Mouse (Mus musculus) testis, adult 2 months (tissue): ENCODE measurements at regions not wholly inside any gene's neighbourhood (a gene's known extent, or its start where the extent isn't known, plus 50 kb on each side); places are given as distances from the start of the nearest gene placed in this dataset.
A peak's percentile ranks its signal among the peaks of the same experiment; 100 is the strongest.
"Not testable (repeated sequence)": the region's sequence is repeated elsewhere in the genome, so short reads cannot be mapped to it uniquely, and the experiment has no call there.

Experiments used
- H3K27ac ChIP-seq: fragments of 200-500 bp; 2 replicates; pipeline ENCODE4 v1.5.1; 2012; ENCODE audit warnings: low read depth, low read length; ENCODE audit not compliant: control insufficient read depth, insufficient read depth
- H3K27me3 ChIP-seq: fragments of 200-500 bp; 2 replicates; pipeline ENCODE4 v1.6.1; 2012; ENCODE audit warnings: mild to moderate bottlenecking, low read length, moderate library complexity; ENCODE audit not compliant: control insufficient read depth, insufficient read depth
- H3K36me3 ChIP-seq: fragments of 200-500 bp; 2 replicates; pipeline ENCODE4 v1.6.1; 2012; ENCODE audit warnings: mild to moderate bottlenecking, low read length; ENCODE audit not compliant: control insufficient read depth, insufficient read depth
- H3K4me1 ChIP-seq: fragments of 200-500 bp; 2 replicates; pipeline ENCODE4 v1.6.1; 2012; ENCODE audit warnings: low read length; ENCODE audit not compliant: control insufficient read depth, insufficient read depth
- H3K4me3 ChIP-seq: fragments of 200-500 bp; 2 replicates; pipeline ENCODE4 v1.5.1; 2012; ENCODE audit warnings: low read depth, mild to moderate bottlenecking, low read length, moderate library complexity, mixed read lengths; ENCODE audit not compliant: control insufficient read depth
- CTCF ChIP-seq: fragments of 200-500 bp; IDR thresholded peaks from 2 replicates; pipeline ENCODE4 v1.5.1; 2012; ENCODE audit warnings: low read depth, mild to moderate bottlenecking, inconsistent platforms, low read length, moderate library complexity; ENCODE audit not compliant: control insufficient read depth, insufficient read depth, insufficient replicate concordance
- POLR2A ChIP-seq: fragments of 200-500 bp; IDR thresholded peaks from 2 replicates; pipeline ENCODE4 v1.6.1; 2012; ENCODE audit warnings: low read depth, mild to moderate bottlenecking, inconsistent platforms, low read length, moderate library complexity; ENCODE audit not compliant: control insufficient read depth

DNA sequence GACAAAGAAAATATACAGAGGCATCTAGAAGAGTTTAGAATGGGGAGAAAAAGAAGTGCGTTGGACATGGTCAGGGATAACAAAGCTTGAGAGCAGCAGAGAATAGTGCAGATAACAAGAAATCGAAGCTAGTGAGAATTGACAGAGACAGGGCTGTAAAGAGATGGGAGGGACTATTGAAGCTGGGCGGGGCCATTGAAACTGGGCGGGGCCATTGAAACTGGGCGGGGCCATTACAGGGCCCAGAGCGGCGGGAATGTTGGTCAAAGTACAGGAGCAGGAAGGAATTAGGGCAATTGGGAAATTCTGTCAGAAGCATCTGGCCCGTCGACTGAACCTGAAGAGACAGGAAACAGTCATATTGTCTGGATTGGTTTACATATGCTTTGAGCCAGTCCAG, 243.3 kb upstream of the Srek1ip1 start:
- no peaks in the 10 kb centered on the region for H3K27me3 ChIP-seq
- TF ChIP-seq CTCF (no peak), POLR2A (no peak)
- H3K4me3 ChIP-seq, result no peak overlapping the region
- no peaks in the 10 kb centered on the region; the same call in 1 of the 2 replicates for H3K4me1 ChIP-seq
- H3K36me3 ChIP-seq, result no peaks in the 10 kb centered on the region
- H3K27ac ChIP-seq, result no peak overlapping the region

DNA sequence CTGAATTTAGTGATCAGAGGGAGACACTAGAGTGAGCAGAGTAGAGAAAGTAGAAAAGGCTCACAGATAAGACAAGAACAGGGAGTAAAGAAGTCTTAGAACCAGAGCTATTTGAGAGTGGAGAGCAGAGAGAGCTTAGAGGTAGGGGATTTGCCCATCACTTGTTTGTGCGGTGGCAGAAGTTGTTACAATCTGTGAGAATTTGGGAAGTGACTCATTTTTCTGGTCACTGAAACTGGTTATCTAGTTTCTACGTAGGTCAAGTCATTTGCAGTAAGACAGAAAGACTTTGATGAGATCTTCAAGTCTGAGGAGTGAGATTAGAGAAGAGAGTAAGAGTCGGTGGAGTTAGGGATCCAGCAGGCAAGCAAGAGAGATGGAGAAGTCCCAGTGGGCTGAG, 239.0 kb upstream of the Srek1ip1 start:
- Histone ChIP-seq H3K4me1 (no peaks in the 10 kb centered on the region; the same call in 1 of the 2 replicates), H3K27me3 (no peaks in the 10 kb centered on the region), H3K4me3 (no peak overlapping the region), H3K27ac (no peak overlapping the region), H3K36me3 (no peaks in the 10 kb centered on the region)
- TF ChIP-seq POLR2A (no peak), CTCF (no peak)

DNA sequence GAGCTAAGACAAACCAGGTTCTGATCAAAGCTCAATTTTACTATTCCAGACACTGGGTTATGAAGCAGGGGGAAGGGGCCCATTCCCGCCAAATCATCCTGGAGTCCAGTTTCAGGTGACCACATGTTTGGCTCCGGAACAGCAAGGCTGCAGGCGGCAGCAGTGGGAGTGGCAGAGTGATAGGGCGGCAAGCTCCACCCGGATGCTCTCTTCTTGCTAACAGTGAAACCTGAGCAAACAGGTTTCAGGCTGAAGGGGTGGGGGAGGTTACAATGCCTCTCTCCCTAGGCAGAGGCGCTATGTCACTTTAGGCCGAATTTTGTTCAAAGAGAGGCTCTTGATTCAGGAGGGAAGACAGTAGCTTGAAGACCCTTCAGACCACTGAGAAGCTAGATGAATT, 235.7 kb upstream of the Srek1ip1 start:
- not testable (repeated sequence) for H3K27me3 ChIP-seq, H3K36me3 ChIP-seq, H3K4me3 ChIP-seq, H3K27ac ChIP-seq, H3K4me1 ChIP-seq

DNA sequence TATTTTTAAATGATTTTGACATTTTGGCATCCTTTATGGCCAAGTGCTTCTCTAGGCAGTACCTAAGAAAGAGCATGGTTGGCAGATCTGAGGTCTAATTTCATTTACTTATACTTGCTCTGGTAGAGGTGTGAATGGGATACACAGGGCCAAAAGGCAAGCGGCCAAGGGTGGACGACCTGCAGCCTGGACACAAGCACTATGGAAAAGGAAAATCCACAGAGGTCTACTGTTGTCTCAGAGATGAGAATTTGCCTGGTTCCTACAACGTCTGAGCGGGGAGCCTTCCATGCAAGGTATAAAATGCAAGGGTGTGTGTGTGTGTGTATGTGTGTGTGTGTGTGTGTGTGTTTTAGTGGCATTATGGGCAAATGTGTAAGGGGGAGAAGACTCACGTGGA, 232.4 kb upstream of the Srek1ip1 start:
- Histone ChIP-seq H3K4me3 (no peak overlapping the region), H3K4me1 (no peaks in the 10 kb centered on the region), H3K27ac (no peak overlapping the region), H3K27me3 (no peaks in the 10 kb centered on the region), H3K36me3 (no peaks in the 10 kb centered on the region)
- TF ChIP-seq CTCF (no peak), POLR2A (no peak)

DNA sequence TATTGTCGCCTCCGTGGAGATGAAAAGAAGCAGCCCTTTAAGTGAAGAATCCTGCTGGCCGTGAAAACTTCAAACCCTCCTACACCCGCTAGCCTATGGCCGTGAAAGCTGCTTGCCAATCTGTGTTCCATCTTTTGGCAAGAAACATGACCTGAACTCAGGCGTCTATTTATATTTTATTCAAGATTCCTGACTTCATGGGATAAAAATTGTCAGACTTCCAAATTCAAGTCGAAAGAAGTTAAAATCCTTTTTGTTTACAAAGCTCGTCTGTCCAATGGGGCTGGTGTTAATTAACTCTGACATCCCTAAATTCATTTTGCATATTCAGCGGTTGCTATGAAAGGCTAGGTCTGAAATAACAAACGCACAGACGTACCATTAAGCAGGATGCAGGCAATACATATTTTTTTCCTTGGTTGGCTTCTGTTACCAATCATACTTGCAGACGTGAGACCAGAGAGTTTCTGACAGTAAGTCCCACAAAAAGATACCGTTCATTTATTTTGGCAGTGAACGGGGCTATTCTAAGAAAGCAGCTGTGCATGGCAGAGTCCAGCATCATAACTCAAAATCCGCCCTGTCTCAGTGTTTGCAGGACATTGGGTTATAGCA, 231.7 kb upstream of the Srek1ip1 start:
- no peaks in the 10 kb centered on the region for H3K4me1 ChIP-seq
- H3K4me3 ChIP-seq, result no peak overlapping the region
- H3K27ac ChIP-seq, result no peak overlapping the region
- no peaks in the 10 kb centered on the region for H3K36me3 ChIP-seq
- TF ChIP-seq POLR2A, result no peak
- TF ChIP-seq CTCF, result no peak
- no peaks in the 10 kb centered on the region for H3K27me3 ChIP-seq

DNA sequence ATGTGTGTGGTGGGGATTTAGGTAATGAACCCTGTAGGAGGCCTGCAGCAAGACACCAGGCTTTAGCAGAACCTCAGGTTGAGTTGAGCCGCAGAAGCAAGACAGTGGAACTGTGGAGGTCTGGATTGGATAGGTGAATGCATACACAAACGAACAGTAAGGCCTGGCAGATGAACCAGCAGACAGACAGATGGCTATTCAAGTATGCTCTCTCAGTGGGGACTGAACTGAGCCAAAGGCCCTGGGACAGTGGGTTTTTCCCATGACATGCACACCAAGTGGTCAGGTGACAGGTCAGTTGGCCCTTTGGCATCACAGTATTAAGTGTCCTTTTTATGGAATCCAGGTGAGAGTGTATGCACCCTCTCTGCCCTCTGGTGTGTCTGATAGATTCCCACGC, 229.7 kb upstream of the Srek1ip1 start:
- H3K4me3 ChIP-seq, result no peak overlapping the region
- H3K4me1 ChIP-seq, result no peaks in the 10 kb centered on the region
- no peaks in the 10 kb centered on the region for H3K36me3 ChIP-seq
- H3K27me3 ChIP-seq, result no peaks in the 10 kb centered on the region
- TF ChIP-seq POLR2A, result no peak
- no peak for TF ChIP-seq CTCF
- peak overlapping the region; percentile 57; the same call in 1 of the 2 replicates for H3K27ac ChIP-seq

DNA sequence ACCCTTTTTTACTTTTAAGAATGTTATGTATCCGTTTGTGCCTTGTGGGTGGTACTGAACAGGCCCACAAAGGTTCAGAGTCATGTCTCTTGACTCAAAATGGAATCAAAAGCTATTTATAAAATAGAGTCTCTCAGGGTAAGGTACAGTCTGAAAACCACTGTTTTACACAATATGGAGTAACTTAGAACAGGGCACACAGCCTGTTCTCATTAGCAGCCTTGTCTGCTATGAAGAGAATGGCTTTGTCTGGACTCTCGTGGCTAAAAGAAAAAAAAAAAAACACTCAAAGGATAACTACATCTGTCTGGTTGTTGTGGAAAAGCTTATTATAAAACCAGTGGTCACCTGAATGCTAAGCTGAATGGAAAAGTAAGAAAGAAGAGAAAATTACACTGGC, 229.3 kb upstream of the Srek1ip1 start:
- H3K27me3 ChIP-seq, result no peaks in the 10 kb centered on the region
- no peak overlapping the region for H3K4me3 ChIP-seq
- H3K36me3 ChIP-seq, result no peaks in the 10 kb centered on the region
- TF ChIP-seq POLR2A, result no peak
- TF ChIP-seq CTCF, result no peak
- no peaks in the 10 kb centered on the region for H3K4me1 ChIP-seq
- H3K27ac ChIP-seq, result no peak overlapping the region

DNA sequence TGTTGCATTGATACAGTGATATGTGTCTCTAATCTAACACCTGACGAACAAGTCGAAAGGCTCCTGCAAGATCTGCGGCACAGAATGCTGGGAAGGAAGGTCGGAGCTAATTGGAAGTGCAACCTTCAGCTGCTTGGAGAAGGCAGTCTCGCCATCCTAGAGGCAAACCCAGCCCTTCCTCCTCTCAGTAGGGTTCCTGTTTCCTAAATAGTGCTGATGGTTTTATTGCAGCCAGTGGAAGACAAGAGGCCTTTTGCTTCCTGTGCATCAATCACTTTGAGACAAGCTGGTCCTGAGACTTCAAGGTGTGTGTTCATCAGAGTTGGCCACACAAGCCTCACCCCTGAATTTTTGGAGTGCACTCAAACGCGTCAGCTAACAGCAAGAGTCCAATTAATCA, 228.4 kb upstream of the Srek1ip1 start:
- no peak for TF ChIP-seq POLR2A
- no peak for TF ChIP-seq CTCF
- Histone ChIP-seq H3K36me3 (no peaks in the 10 kb centered on the region), H3K27me3 (no peaks in the 10 kb centered on the region), H3K4me3 (no peak overlapping the region), H3K4me1 (no peaks in the 10 kb centered on the region), H3K27ac (no peak overlapping the region)
